13 mouse cellular contexts compared by ENCODE assay signal in genomic region chr1:36001821-36002220, GRCm38 (mm10).
"Had no signal": no experiment of that assay in that cellular context is flagged by ENCODE, and none has a peak within 500 bp of the region (broad histone marks: within the 10 kb centered on the region; RNA-seq: fewer than 3 reads in every experiment).

No protein-coding gene starts in this region.

- H3K9ac ChIP-seq: lung, embryonic 14.5 days; midbrain, embryonic 12.5 days; neural tube, embryonic 12.5 days; stomach, embryonic 15.5 days had no signal

- H3K9me3 ChIP-seq: midbrain, embryonic 12.5 days; neural tube, embryonic 12.5 days; stomach, embryonic 15.5 days had no signal

- DNase-seq: lung, adult 18-20 months; lung, embryonic 14.5 days; lung, postnatal 10 days; lung, postnatal 4 days; midbrain, embryonic 14.5 days; right cerebral cortex, postnatal 14 days; thymus, adult 2 months; thymus, postnatal 25 days; thymus, postnatal 4 days had no signal

- H3K4me3 ChIP-seq: midbrain, embryonic 12.5 days; neural tube, embryonic 12.5 days; stomach, embryonic 15.5 days had no signal

- H3K27me3 ChIP-seq: midbrain, embryonic 12.5 days; neural tube, embryonic 12.5 days; stomach, embryonic 15.5 days had no signal

- H3K36me3 ChIP-seq: midbrain, embryonic 12.5 days; neural tube, embryonic 12.5 days; stomach, embryonic 15.5 days had no signal

- H3K27ac ChIP-seq: midbrain, embryonic 12.5 days; neural tube, embryonic 12.5 days; stomach, embryonic 15.5 days; stomach, postnatal 0 days had no signal
